Mouse (Mus musculus) cerebellum, postnatal 14 days (tissue): ENCODE measurements around the gene Gm10058.
"Not testable (repeated sequence)": the region's sequence is repeated elsewhere in the genome, so short reads cannot be mapped to it uniquely, and the experiment has no call there.

Experiments
- DNase-seq, 2 experiments: peaks; one replicate each; pipeline ENCODE4 v3.0.0; 2021; ENCODE audit warnings: mixed read lengths in 2 of 2

Gene Gm10058

GRCm38 (mm10) chrX:27946785-27947184 lies at the start of gene Gm10058:
Gene Gm10058, minus strand, starts transcription at chrX:27946885.
- DNase-seq: not testable (repeated sequence)
